Mouse (Mus musculus) liver, embryonic 14.5 days (tissue): ENCODE measurements around the gene Slc16a6. TPM values are rescaled to one million over a fixed set of nuclear protein-coding genes. Genes with fewer than 3 reads are reported as not detected.
A peak's percentile ranks its signal among the peaks of the same experiment; 100 is the strongest.

Experiments used
- ATAC-seq: fragments of 200-750 bp; cut with Nextera tagmentation; 2 replicates; pipeline ENCODE4 v1.8.0; 2017; ENCODE audit warnings: moderate number of reproducible peaks, mild to moderate bottlenecking, moderate library complexity; ENCODE audit not compliant: insufficient read depth
- DNase-seq, 3 experiments: peaks; one replicate each; pipeline ENCODE4 v3.0.0-alpha.2; 2012 to 2013; ENCODE audit warnings: low read depth in 3 of 3, low spot score in 3 of 3
- H3K27ac ChIP-seq: fragments of 300-500 bp; sonication (generic); 2 replicates; pipeline ENCODE4 v1.5.1; 2014; ENCODE audit warnings: moderate library complexity, mild to moderate bottlenecking, control low read depth, inconsistent platforms
- H3K27me3 ChIP-seq: fragments of 300-500 bp; sonication (generic); 2 replicates; pipeline ENCODE4 v1.6.1; 2014; ENCODE audit warnings: mild to moderate bottlenecking, low read length, moderate library complexity; ENCODE audit not compliant: control insufficient read depth, insufficient read depth
- H3K36me3 ChIP-seq: fragments of 300-500 bp; sonication (generic); replicated peaks from 2 replicates; pipeline ENCODE4 v1.6.1; 2014; ENCODE audit warnings: low read depth; ENCODE audit not compliant: control insufficient read depth, insufficient read depth
- H3K4me1 ChIP-seq, 2 experiments: fragments of 200-500 bp in 1 of 2; fragments of 300-500 bp in 1 of 2; sonication (generic) in 1 of 2; replicated peaks; 2 replicates each; pipeline ENCODE4 v1.6.1; 2012 to 2014; ENCODE audit warnings: antibody characterized with exemption in 1 of 2, inconsistent platforms in 1 of 2, low read length in 1 of 2; ENCODE audit not compliant: control insufficient read depth in 2 of 2, insufficient read depth in 2 of 2
- H3K4me2 ChIP-seq: fragments of 300-500 bp; sonication (generic); 2 replicates; pipeline ENCODE4 v1.6.1; 2014; ENCODE audit warnings: low read depth, mild to moderate bottlenecking, control low read depth, moderate library complexity
- H3K4me3 ChIP-seq, 2 experiments: fragments of 200-500 bp in 1 of 2; fragments of 300-500 bp in 1 of 2; sonication (generic) in 1 of 2; 2 replicates each; pipeline ENCODE4 v1.5.1; 2012 to 2014; ENCODE audit warnings: low read depth in 2 of 2, low read length in 2 of 2, mild to moderate bottlenecking in 2 of 2, control low read depth in 1 of 2, inconsistent platforms in 1 of 2, moderate library complexity in 1 of 2; ENCODE audit not compliant: insufficient read depth in 1 of 2
- H3K9ac ChIP-seq: fragments of 300-500 bp; sonication (generic); replicated peaks from 2 replicates; pipeline ENCODE4 v1.6.1; 2014; ENCODE audit warnings: mild to moderate bottlenecking, control low read depth, moderate library complexity
- H3K9me3 ChIP-seq: fragments of 300-500 bp; sonication (generic); 2 replicates; pipeline ENCODE4 v1.6.1; 2016; ENCODE audit warnings: low read length, mixed read lengths; ENCODE audit not compliant: control insufficient read depth
- CTCF ChIP-seq: IDR thresholded peaks from 2 replicates; pipeline ENCODE4 v1.5.1; 2016; ENCODE audit warnings: antibody characterized with exemption, low read depth, control low read depth
- EP300 ChIP-seq: IDR thresholded peaks from 2 replicates; pipeline ENCODE4 v1.6.1; 2016; ENCODE audit warnings: antibody characterized with exemption, low read depth
- WGBS: fragments of 180-500 bp; shearing (Covaris S2); extraction: QIAGEN DNeasy Blood & Tissue Kit; methylation state at CpG from one replicate; pipeline ENCODE4 v1.1.7; 2014; ENCODE audit not compliant: insufficient replicate concordance; 5-methylcytosine and 5-hydroxymethylcytosine counted together
- polyA plus RNA-seq, 2 experiments: library from polyadenylated mRNA; depleted of rRNA in 1 of 2; stranded (reverse) in 1 of 2; unstranded in 1 of 2; fragments of >200 nt; fragmentation: Nextera tagmentation in 1 of 2; extraction: Ambion mirVana in 1 of 2; gene quantifications; 2 replicates each; pipeline versions ENCODE4 v1.2.1 to v1.2.3; 2012 to 2014

Slc16a6 gene
- polyA plus RNA-seq, 2 experiments = 8.0 to 39.5 TPM

- no peak overlapping the region for H3K4me2 ChIP-seq
- DNase-seq = no peak
- 90% methylated on average over 4 of the region's 4 CpGs for WGBS
- peaks cover 2% of the 10 kb centered on the region; the same call in 1 of the 2 replicates for H3K9me3 ChIP-seq
- H3K36me3 ChIP-seq = no peaks in the 10 kb centered on the region
- no peak overlapping the region for H3K4me3 ChIP-seq
- no peak overlapping the region for H3K27ac ChIP-seq
- ATAC-seq = no peak
- peaks cover 18 to 19% of the 10 kb centered on the region in 2 experiments for H3K4me1 ChIP-seq
- H3K27me3 ChIP-seq = no peaks in the 10 kb centered on the region
- TF ChIP-seq CTCF = peak; percentile 41
- TF ChIP-seq EP300 = no peak
- H3K9ac ChIP-seq = no peak overlapping the region
Observed at GRCm38 (mm10) chr11:109422263-109422662, 51.1 kb downstream of the Slc16a6 start.

- DNase-seq = no peak
- H3K9ac ChIP-seq = no peak overlapping the region
- WGBS = 66% methylated on average over 5 of the region's 5 CpGs
- peaks cover 13 to 18% of the 10 kb centered on the region in 2 experiments for H3K4me1 ChIP-seq
- no peak overlapping the region for H3K4me3 ChIP-seq
- H3K36me3 ChIP-seq = no peaks in the 10 kb centered on the region
- H3K4me2 ChIP-seq = no peak overlapping the region
- no peaks in the 10 kb centered on the region for H3K27me3 ChIP-seq
- H3K9me3 ChIP-seq = peaks cover 2% of the 10 kb centered on the region; the same call in 1 of the 2 replicates
- H3K27ac ChIP-seq = no peak overlapping the region
- no peak for ATAC-seq
- TF ChIP-seq EP300 = no peak
Observed at GRCm38 (mm10) chr11:109421205-109421604, 52.2 kb downstream of the Slc16a6 start.

GRCm38 (mm10) chr11:109420567-109420962 is 52.8 kb downstream of the Slc16a6 start:
- H3K4me3 ChIP-seq = no peak overlapping the region
- no peaks in the 10 kb centered on the region for H3K27me3 ChIP-seq
- H3K36me3 ChIP-seq = no peaks in the 10 kb centered on the region
- 50% methylated on average over 14 of the region's 14 CpGs for WGBS
- H3K9ac ChIP-seq = no peak overlapping the region
- no peak for TF ChIP-seq CTCF
- TF ChIP-seq EP300 = no peak
- no peak for ATAC-seq
- peaks cover 13 to 18% of the 10 kb centered on the region in 2 experiments for H3K4me1 ChIP-seq
- peaks cover 2% of the 10 kb centered on the region; the same call in 1 of the 2 replicates for H3K9me3 ChIP-seq
- DNase-seq = no peak
- no peak overlapping the region for H3K27ac ChIP-seq
- H3K4me2 ChIP-seq = peak overlapping the region; percentile 24

GRCm38 (mm10) chr11:109419961-109420566 is 53.3 kb downstream of the Slc16a6 start:
- Histone ChIP-seq H3K36me3 (no peaks in the 10 kb centered on the region), H3K27me3 (no peaks in the 10 kb centered on the region), H3K9ac (no peak overlapping the region), H3K4me1 (peaks cover 12 to 18% of the 10 kb centered on the region in 2 experiments), H3K27ac (no peak overlapping the region), H3K4me2 (peak overlapping the region; percentile 24), H3K4me3 (peak overlapping the region in 1 of 2 experiments; percentile 17; a peak in 1 of 4 replicates), H3K9me3 (peaks cover 2% of the 10 kb centered on the region; the same call in 1 of the 2 replicates)
- 15% methylated on average over 16 of the region's 16 CpGs for WGBS
- ATAC-seq (no peak), DNase-seq (no peak)
- TF ChIP-seq EP300 (no peak), CTCF (no peak)

GRCm38 (mm10) chr11:109419461-109419860 is 53.9 kb downstream of the Slc16a6 start:
- H3K4me2 ChIP-seq = no peak overlapping the region
- H3K9me3 ChIP-seq = peaks cover 2% of the 10 kb centered on the region; the same call in 1 of the 2 replicates
- no peaks in the 10 kb centered on the region for H3K27me3 ChIP-seq
- no peak overlapping the region for H3K9ac ChIP-seq
- 38% methylated on average over 4 of the region's 4 CpGs for WGBS
- H3K36me3 ChIP-seq = no peaks in the 10 kb centered on the region
- DNase-seq (no peak), ATAC-seq (no peak)
- H3K27ac ChIP-seq = no peak overlapping the region
- no peak overlapping the region for H3K4me3 ChIP-seq
- TF ChIP-seq EP300 (no peak), CTCF (no peak)
- peaks cover 7 to 18% of the 10 kb centered on the region in 2 experiments for H3K4me1 ChIP-seq
